25 mouse cellular contexts compared by ENCODE assay signal in genomic region chr8:46772801-46773200, GRCm38 (mm10).
"Had no signal": no experiment of that assay in that cellular context is flagged by ENCODE, and none has a peak within 500 bp of the region (broad histone marks: within the 10 kb centered on the region; RNA-seq: fewer than 3 reads in every experiment).

No protein-coding gene starts in this region.

- H3K27ac ChIP-seq: heart, embryonic 13.5 days; heart, embryonic 15.5 days; hindbrain, embryonic 10.5 days; hindbrain, embryonic 12.5 days; hindbrain, embryonic 14.5 days; intestine, embryonic 15.5 days; left cerebral cortex, adult 2 months; limb, embryonic 13.5 days; limb, embryonic 15.5 days; liver, embryonic 13.5 days had no signal

- H3K4me3 ChIP-seq: heart, embryonic 13.5 days; heart, embryonic 15.5 days; hindbrain, embryonic 10.5 days; hindbrain, embryonic 12.5 days; intestine, embryonic 15.5 days; layer of hippocampus, adult 2 months; left cerebral cortex, adult 2 months; limb, embryonic 13.5 days; limb, embryonic 15.5 days; liver, embryonic 13.5 days had no signal

- ATAC-seq: hindbrain, embryonic 16.5 days; inflammation-experienced regulatory T-cells, adult 6 months; intestine, embryonic 15.5 days; intestine, postnatal 0 days had no signal

- H3K9me3 ChIP-seq: heart, embryonic 13.5 days; heart, embryonic 15.5 days; hindbrain, embryonic 12.5 days; intestine, embryonic 15.5 days; limb, embryonic 13.5 days; limb, embryonic 15.5 days; liver, embryonic 13.5 days had no signal

- H3K36me3 ChIP-seq: hindbrain, embryonic 12.5 days; intestine, embryonic 15.5 days; limb, embryonic 13.5 days; limb, embryonic 15.5 days; liver, embryonic 13.5 days had no signal

- H3K27me3 ChIP-seq: heart, embryonic 13.5 days; heart, embryonic 15.5 days; hindbrain, embryonic 12.5 days; intestine, embryonic 15.5 days; limb, embryonic 13.5 days; limb, embryonic 15.5 days; liver, embryonic 13.5 days had no signal

- DNase-seq: gastrocnemius, postnatal 10 days; gastrocnemius, postnatal 25 days; heart, adult 18-20 months; heart, postnatal 14 days; heart, postnatal 36 days; kidney, adult 18-20 months; kidney, adult 8-10 months; kidney, postnatal 10 days; kidney, postnatal 25 days; kidney, postnatal 4 days; left cerebral cortex, postnatal 4 days; liver, embryonic 13.5 days had no signal
